Mouse (Mus musculus) olfactory bulb, adult 2 months (tissue): ENCODE results near the gene Gm9817.

ENCODE experiments used
- CTCF ChIP-seq: fragments of 200-500 bp; IDR thresholded peaks from 2 replicates; pipeline ENCODE4 v1.5.1; 2012; ENCODE audit warnings: low read depth, mild to moderate bottlenecking, low read length, moderate library complexity; ENCODE audit not compliant: insufficient read depth
- POLR2A ChIP-seq: fragments of 200-500 bp; IDR thresholded peaks from 2 replicates; pipeline ENCODE4 v1.6.1; 2012; ENCODE audit warnings: mild to moderate bottlenecking, low read depth, low read length, moderate library complexity; ENCODE audit not compliant: insufficient read depth

DNA sequence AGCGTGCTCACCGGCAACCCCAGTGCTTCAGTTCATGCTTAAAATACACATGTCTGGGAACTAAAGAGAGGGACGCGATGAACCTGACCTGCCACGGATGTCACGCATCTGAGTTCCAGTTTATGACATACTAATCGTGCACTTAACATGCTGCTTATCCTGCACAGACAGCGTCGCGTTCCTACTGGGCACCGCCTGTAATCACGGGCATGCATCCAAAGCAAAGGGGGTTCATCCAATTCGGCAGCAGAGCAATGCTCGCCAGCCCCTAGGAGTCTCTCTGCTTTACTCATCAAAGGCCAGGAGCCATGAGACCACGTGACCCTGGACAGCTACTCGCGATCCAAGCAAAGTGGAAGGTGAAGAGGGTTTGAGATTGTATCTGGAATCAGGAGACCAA lies 19.3 kb upstream of the Gm9817 start:
- TF ChIP-seq CTCF, result no peak
- no peak for TF ChIP-seq POLR2A
